Mouse (Mus musculus) 3T3-L1 (cell line): Measurements from ENCODE around the gene Tnf.

Experiments used
- DNase-seq: peaks from one replicate; pipeline ENCODE4 v3.0.0-alpha.2; 2015; ENCODE audit warnings: low read depth, low spot score

Tnf gene

GRCm38 (mm10) chr17:35155451-35155850 is 46.4 kb downstream of the Tnf start:
- DNase-seq, result no peak

GRCm38 (mm10) chr17:35154616-35155015 is 47.2 kb downstream of the Tnf start:
- DNase-seq, result no peak

GRCm38 (mm10) chr17:35153931-35154330 is 47.9 kb downstream of the Tnf start:
- peak; percentile 42 for DNase-seq

- no peak for DNase-seq
Measured at GRCm38 (mm10) chr17:35153077-35153476, 48.7 kb downstream of the Tnf start.

GRCm38 (mm10) chr17:35152121-35152520 is 49.7 kb downstream of the Tnf start:
- no peak for DNase-seq
